Mouse (Mus musculus) c-Kit-positive CD71-negative TER-119-negative erythroid progenitor cells, embryonic 14.5 days (primary cell): ENCODE data around the gene Rnf126.
A peak's percentile ranks its signal among the peaks of the same experiment; 100 is the strongest.

Source experiments
- DNase-seq: peaks from one replicate; pipeline ENCODE4 v3.0.0-alpha.2; 2013; ENCODE audit warnings: low read depth

The Rnf126 gene

GRCm38 (mm10) chr10:79792339-79793040 is 25.7 kb upstream of the Rnf126 start:
- no peak for DNase-seq

- no peak for DNase-seq
These were observed 24.1 kb upstream of the Rnf126 start, which contains the start of gene Prss57 for GRCm38 (mm10) chr10:79790861-79791260. Gene Prss57 (minus strand): TSS chr10:79790961.

- no peak for DNase-seq
These were observed 22.8 kb upstream of the Rnf126 start for GRCm38 (mm10) chr10:79789581-79789980.

GRCm38 (mm10) chr10:79788386-79789158 is 21.8 kb upstream of the Rnf126 start:
- peak; percentile 75 for DNase-seq

- peak; percentile 62 for DNase-seq
These were observed 17.4 kb upstream of the Rnf126 start for GRCm38 (mm10) chr10:79783920-79784800.

GRCm38 (mm10) chr10:79783050-79783449 is 16.3 kb upstream of the Rnf126 start:
- no peak for DNase-seq

- no peak for DNase-seq
These were observed 15.2 kb upstream of the Rnf126 start for GRCm38 (mm10) chr10:79781956-79782355.

GRCm38 (mm10) chr10:79781139-79781538 is 14.4 kb upstream of the Rnf126 start:
- DNase-seq = no peak

GRCm38 (mm10) chr10:79780664-79781015 is 13.9 kb upstream of the Rnf126 start:
- peak; percentile 79 for DNase-seq

- peak; percentile 95 for DNase-seq
These were observed 13.3 kb upstream of the Rnf126 start for GRCm38 (mm10) chr10:79779784-79780663.

GRCm38 (mm10) chr10:79779193-79779592 is 12.4 kb upstream of the Rnf126 start:
- no peak for DNase-seq

GRCm38 (mm10) chr10:79778006-79778405 is 11.3 kb upstream of the Rnf126 start:
- no peak for DNase-seq

- no peak for DNase-seq
These were observed 10.4 kb upstream of the Rnf126 start, which contains the start of gene Fstl3 for GRCm38 (mm10) chr10:79777103-79777531. Gene Fstl3 (plus strand): TSS chr10:79777272.

GRCm38 (mm10) chr10:79774486-79775279 is 7.9 kb upstream of the Rnf126 start:
- no peak for DNase-seq

- no peak for DNase-seq
These were observed 6.5 kb upstream of the Rnf126 start for GRCm38 (mm10) chr10:79773208-79773607.

- DNase-seq = no peak
These were observed 5.6 kb upstream of the Rnf126 start for GRCm38 (mm10) chr10:79772320-79772719.

GRCm38 (mm10) chr10:79769329-79769728 is 2.6 kb upstream of the Rnf126 start:
- no peak for DNase-seq

GRCm38 (mm10) chr10:79768400-79768799 is 1.6 kb upstream of the Rnf126 start:
- DNase-seq = no peak

- DNase-seq = peak; percentile 64
These were observed 856 bp upstream of the Rnf126 start for GRCm38 (mm10) chr10:79767372-79768244.
